Mouse (Mus musculus): ENCODE measurements around the gene Il17c.

Gene Il17c

DNA sequence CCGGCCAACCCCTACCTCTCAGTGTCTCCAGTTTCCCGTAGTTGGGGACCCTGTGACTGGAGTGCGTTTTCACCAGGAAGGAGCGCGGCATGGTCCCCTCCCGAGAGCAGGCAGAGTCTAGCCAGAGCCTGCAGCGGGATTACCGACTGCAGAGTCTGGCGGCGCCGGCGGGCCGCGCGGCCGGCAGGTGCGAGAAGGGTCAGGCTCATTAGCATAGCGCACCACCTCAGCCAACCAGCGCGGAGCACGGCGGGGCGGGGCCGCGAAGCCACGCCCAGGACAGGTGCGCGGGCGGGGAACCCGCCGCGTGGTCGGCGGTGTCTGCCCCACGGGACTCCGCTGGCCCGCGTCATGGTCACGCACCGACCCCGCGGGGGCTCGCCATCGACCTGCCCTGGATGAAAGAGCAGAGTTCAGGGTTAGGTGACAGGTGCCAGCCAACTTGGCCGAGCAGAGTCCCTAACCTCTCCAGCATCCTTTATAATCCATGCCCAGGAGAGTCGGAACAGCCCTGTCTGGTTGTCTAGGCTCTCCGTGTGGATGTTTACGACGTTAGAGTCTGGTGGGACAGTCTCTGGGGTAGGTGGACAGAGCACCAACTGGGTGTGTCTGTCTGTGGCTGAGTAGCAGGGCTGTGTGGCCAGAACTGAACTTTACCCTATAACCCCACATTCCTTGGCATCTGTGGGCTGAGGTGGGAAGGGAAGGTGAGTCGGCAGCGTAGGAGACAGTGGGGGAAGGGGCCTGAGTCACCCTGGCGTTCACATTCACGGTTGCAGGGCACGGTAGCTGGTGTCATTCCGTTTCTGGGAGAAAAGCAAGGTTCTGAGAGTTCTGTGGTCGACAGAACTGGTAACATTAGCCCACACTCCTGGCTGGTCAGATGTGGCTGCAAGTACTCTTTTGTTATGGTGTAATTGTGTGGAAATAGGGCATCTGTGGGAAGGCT is 39.0 kb downstream of the Il17c start, which contains the start of gene Snai3:
Gene Snai3, minus strand, starts transcription at position 210 of the 949 bp plus-strand sequence.
- peak; percentile 87 for DNase-seq

- DNase-seq: no peak
Observed at GRCm38 (mm10) chr8:122461473-122462148, 39.8 kb downstream of the Il17c start.

GRCm38 (mm10) chr8:122462510-122462909 is 40.7 kb downstream of the Il17c start:
- DNase-seq: no peak

DNA sequence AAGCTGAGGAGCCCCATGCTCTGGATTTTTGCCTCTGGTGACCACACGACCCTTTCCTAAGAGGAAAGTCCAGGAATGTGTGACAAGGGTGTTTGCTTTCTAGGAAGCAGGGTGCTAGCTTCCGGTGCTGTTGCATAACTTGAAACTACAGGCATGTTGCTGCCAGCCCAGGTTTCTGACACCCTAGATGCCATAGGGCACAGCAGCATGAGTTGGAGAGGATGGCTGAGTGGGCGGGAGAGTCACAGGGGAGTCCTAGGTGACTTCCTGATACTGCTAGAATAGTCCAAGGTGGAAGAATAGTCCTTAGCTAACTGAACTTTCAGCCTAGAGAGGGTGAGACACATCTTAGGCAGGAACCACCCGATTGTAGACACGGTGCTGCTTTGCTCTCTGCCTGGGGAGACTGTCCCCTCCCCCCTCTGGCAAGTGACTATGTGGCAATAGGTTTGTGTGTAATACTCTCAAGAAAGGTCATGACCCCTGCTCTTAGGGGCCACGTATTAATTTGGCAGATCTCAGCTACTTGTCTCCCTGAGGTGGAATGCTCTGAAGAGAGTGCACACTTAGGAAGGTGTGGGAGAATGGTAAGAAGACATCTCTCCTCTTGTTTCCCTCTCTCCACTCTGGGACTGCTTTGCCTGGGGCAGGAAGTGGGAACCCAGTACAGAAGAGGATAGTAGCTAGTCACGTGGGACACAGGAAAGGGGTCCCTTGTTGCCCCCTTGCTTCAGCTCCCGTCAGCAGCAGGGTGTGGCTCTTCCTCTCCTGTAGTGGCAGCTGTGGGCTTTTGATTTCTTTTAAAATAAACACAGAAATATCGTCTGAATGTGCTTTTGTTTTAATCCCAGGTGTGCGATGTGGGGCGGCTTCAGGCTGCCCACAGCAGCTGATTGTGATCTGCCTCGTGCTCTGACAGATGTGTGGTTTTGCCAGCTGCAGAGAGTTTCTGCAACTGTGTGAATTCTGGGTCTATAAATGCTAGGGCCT is 42.1 kb downstream of the Il17c start:
- no peak for DNase-seq

DNA sequence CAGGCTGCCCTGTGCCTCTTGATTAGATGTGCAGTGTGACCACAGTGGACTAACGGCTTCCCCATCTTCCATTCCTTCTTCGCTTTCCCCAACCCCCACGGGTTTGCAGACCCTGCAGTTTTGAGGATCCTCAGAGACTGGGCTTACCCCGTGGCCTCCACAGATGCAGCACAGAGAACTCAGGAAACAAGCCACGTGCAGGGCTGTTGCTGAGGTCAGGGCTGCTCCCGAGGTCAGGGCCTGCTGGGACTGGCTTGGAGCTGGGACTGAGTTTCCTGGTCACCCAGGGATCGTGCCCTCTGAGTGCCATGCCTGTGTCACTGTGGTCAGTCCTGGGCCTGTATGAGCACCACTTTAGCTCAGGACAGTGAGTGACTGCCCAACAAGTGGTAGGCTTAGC is 43.2 kb downstream of the Il17c start:
- no peak for DNase-seq

GRCm38 (mm10) chr8:122467816-122468215 is 46.0 kb downstream of the Il17c start:
- no peak for DNase-seq

GRCm38 (mm10) chr8:122469407-122469806 is 47.6 kb downstream of the Il17c start:
- no peak for DNase-seq

DNA sequence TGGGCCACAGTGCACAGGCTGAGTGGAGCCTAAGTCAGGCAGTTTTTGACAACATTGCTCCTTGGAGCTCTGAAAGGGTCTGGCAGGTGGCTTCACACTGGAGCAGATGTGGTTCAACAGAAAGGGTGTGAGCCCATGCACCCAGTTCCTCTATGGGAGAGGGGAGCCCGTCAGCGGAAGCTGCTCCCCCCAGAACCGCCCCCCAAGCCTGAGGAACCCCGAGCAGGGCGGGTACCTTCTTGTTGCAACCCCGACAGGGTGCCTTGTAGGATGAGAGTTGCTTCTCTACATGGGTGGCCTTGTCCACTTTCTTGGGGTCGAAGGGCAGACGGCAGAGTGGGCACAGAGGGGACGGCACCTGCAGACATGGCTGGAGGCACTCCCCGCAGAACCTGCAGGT is 48.1 kb downstream of the Il17c start:
- no peak for DNase-seq

DNA sequence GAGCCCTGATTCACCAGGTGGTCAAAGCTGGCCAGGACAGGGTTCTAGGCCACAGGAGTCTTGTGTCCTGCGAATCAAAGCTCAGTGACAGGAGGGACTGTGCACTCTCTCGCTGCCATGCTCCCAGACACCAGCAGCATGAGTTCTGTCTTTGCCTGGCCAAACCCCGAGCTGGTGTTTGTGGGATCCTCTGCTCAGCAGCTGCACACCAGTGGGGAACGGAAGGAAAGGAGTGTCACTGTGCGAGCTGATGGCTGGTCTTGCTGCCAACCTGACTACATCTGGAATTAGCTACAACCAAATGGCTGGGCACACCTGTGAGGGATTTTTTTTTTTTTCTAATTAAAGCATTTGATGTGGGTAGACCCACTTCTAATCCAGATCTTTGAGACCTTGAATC is 48.9 kb downstream of the Il17c start:
- DNase-seq: no peak

Measured in kidney, postnatal 14 days (tissue).